Mouse (Mus musculus) kidney, postnatal 0 days (tissue): ENCODE results near the gene Phf13. TPM values are rescaled to one million over a fixed set of nuclear protein-coding genes. Genes with fewer than 3 reads are reported as not detected.

Source experiments
- ATAC-seq: fragments of 200-750 bp; cut with Nextera tagmentation; replicated peaks from 2 replicates; pipeline ENCODE4 v1.8.0; 2017; ENCODE audit warnings: low read depth, moderate number of reproducible peaks, moderate TSS enrichment, moderate library complexity; ENCODE audit not compliant: low FRiP score
- DNase-seq: peaks from one replicate; pipeline ENCODE4 v3.0.0-alpha.2; 2016; ENCODE audit warnings: low spot score
- H3K27ac ChIP-seq: fragments of 300-500 bp; sonication (generic); 2 replicates; pipeline ENCODE4 v1.5.1; 2014; ENCODE audit warnings: mild to moderate bottlenecking
- H3K27me3 ChIP-seq: fragments of 300-500 bp; sonication (generic); 2 replicates; pipeline ENCODE4 v1.6.1; 2014; ENCODE audit warnings: low read length, mixed read lengths; ENCODE audit not compliant: insufficient read depth
- H3K36me3 ChIP-seq: fragments of 300-500 bp; sonication (generic); 2 replicates; pipeline ENCODE4 v1.6.1; 2014; ENCODE audit warnings: low read length, mixed read lengths; ENCODE audit not compliant: insufficient read depth
- H3K4me1 ChIP-seq: fragments of 300-500 bp; sonication (generic); replicated peaks from 2 replicates; pipeline ENCODE4 v1.6.1; 2014; ENCODE audit warnings: antibody characterized with exemption, low read length, mixed read lengths; ENCODE audit not compliant: insufficient read depth
- H3K4me2 ChIP-seq: fragments of 300-500 bp; sonication (generic); 2 replicates; pipeline ENCODE4 v1.6.1; 2014; ENCODE audit warnings: mild to moderate bottlenecking, low read length, moderate library complexity, mixed read lengths
- H3K4me3 ChIP-seq: fragments of 300-500 bp; sonication (generic); replicated peaks from 2 replicates; pipeline ENCODE4 v1.5.1; 2014; ENCODE audit warnings: low read depth, low read length
- H3K9ac ChIP-seq: fragments of 300-500 bp; sonication (generic); 2 replicates; pipeline ENCODE4 v1.6.1; 2014; ENCODE audit warnings: low read depth, low read length
- H3K9me3 ChIP-seq: fragments of 300-500 bp; sonication (generic); replicated peaks from 2 replicates; pipeline ENCODE4 v1.6.1; 2016; ENCODE audit warnings: low read length, inconsistent platforms, mixed read lengths
- CTCF ChIP-seq: IDR thresholded peaks from 2 replicates; pipeline ENCODE4 v1.5.1; 2016; ENCODE audit warnings: antibody characterized with exemption, low read depth, mild to moderate bottlenecking, moderate library complexity
- WGBS: fragments of 180-500 bp; shearing (Covaris S2); extraction: QIAGEN DNeasy Blood & Tissue Kit; methylation state at CpG from one replicate; pipeline ENCODE4 v1.1.7; 2014; 5-methylcytosine and 5-hydroxymethylcytosine counted together
- polyA plus RNA-seq: library from polyadenylated mRNA; unstranded; fragments of >200 nt; fragmentation: Nextera tagmentation; extraction: Ambion mirVana; gene quantifications from 2 replicates; pipeline ENCODE4 v1.2.1, GENCODE M21; 2015

Gene Phf13
- polyA plus RNA-seq, 1 experiment from 2014 or later: 23.7 TPM

GRCm38 (mm10) chr4:151948497-151949471 is 47.3 kb downstream of the Phf13 start:
- H3K27ac ChIP-seq: no peak overlapping the region
- 86% methylated on average over 14 of the region's 14 CpGs for WGBS
- H3K9ac ChIP-seq: no peak overlapping the region
- no peak for TF ChIP-seq CTCF
- H3K4me3 ChIP-seq: no peak overlapping the region
- H3K4me2 ChIP-seq: no peak overlapping the region
- no peaks in the 10 kb centered on the region for H3K9me3 ChIP-seq
- peaks cover 23% of the 10 kb centered on the region for H3K36me3 ChIP-seq
- no peaks in the 10 kb centered on the region for H3K27me3 ChIP-seq
- no peaks in the 10 kb centered on the region for H3K4me1 ChIP-seq
- no peak for DNase-seq
- ATAC-seq: no peak

- no peak overlapping the region for H3K9ac ChIP-seq
- H3K36me3 ChIP-seq: peaks cover under 1% of the 10 kb centered on the region
- 88% methylated on average over 11 of the region's 11 CpGs for WGBS
- no peak overlapping the region for H3K27ac ChIP-seq
- H3K4me1 ChIP-seq: no peaks in the 10 kb centered on the region
- DNase-seq (no peak), ATAC-seq (no peak)
- H3K4me3 ChIP-seq: no peak overlapping the region
- H3K4me2 ChIP-seq: no peak overlapping the region
- no peak for TF ChIP-seq CTCF
- H3K27me3 ChIP-seq: no peaks in the 10 kb centered on the region
- no peaks in the 10 kb centered on the region for H3K9me3 ChIP-seq
Measured at GRCm38 (mm10) chr4:151946211-151946610, 49.8 kb downstream of the Phf13 start.

Other genes starting within 250 kb of the Phf13 start
- 115 and 124 TPM in 2 replicates for gene Camta1, start 134.4 kb downstream of the Phf13 start, polyA plus RNA-seq
- 48.4 and 56.1 TPM in 2 replicates for gene Dnajc11, start 62.6 kb downstream of the Phf13 start, polyA plus RNA-seq
- gene Thap3, start 7.3 kb downstream of the Phf13 start, polyA plus RNA-seq: 34.5 and 35.1 TPM in 2 replicates
- gene Klhl21, start 12.5 kb upstream of the Phf13 start, polyA plus RNA-seq: 10.7 and 11.2 TPM in 2 replicates
- gene Zbtb48, start 31.4 kb upstream of the Phf13 start, polyA plus RNA-seq: 14.4 and 16.3 TPM in 2 replicates
- gene Tas1r1, start 42.3 kb upstream of the Phf13 start, polyA plus RNA-seq: 0.39 and 0.45 TPM in 2 replicates
- gene Nol9, start 43.1 kb upstream of the Phf13 start, polyA plus RNA-seq: 20.0 and 20.5 TPM in 2 replicates
- gene Plekhg5, start 76.2 kb upstream of the Phf13 start, polyA plus RNA-seq: 18.3 and 19.3 TPM in 2 replicates
- 0.68 and 0.83 TPM in 2 replicates for gene Tnfrsf25, start 119.7 kb upstream of the Phf13 start, polyA plus RNA-seq
- 32.9 and 35.0 TPM in 2 replicates for gene Espn, start 156.1 kb upstream of the Phf13 start, polyA plus RNA-seq
- gene Hes2, start 162.6 kb upstream of the Phf13 start, polyA plus RNA-seq: 0.41 and 0.78 TPM in 2 replicates
- 56.4 and 63.5 TPM in 2 replicates for gene Acot7, start 181.9 kb upstream of the Phf13 start, polyA plus RNA-seq